Mouse (Mus musculus) MEL (cell line): ENCODE data around the gene Elmod3. TPM values are rescaled to one million over a fixed set of nuclear protein-coding genes. Genes with fewer than 3 reads are reported as not detected.

ENCODE experiments used
- DNase-seq: peaks from one replicate; pipeline ENCODE4 v3.0.0; 2011; ENCODE audit warnings: low read depth, low spot score
- H3K27ac ChIP-seq: 2 replicates; pipeline ENCODE4 v1.5.1; 2012; ENCODE audit warnings: low read depth, mild to moderate bottlenecking, control low read depth, low read length, moderate library complexity; ENCODE audit not compliant: control insufficient read depth
- H3K27me3 ChIP-seq, 2 experiments: fragments of 150-350 bp in 1 of 2; sonication (generic) in 1 of 2; 2 replicates each; pipeline ENCODE4 v1.6.1; 2012; ENCODE audit warnings: low read length in 2 of 2, mild to moderate bottlenecking in 2 of 2, improper control_type of control experiment in 1 of 2, moderate library complexity in 1 of 2; ENCODE audit not compliant: insufficient read depth in 2 of 2, control insufficient read depth in 1 of 2
- H3K36me3 ChIP-seq, 2 experiments: 2 replicates each; pipeline ENCODE4 v1.6.1; 2012 to 2014; ENCODE audit warnings: low read length in 2 of 2, improper control_type of control experiment in 1 of 2, inconsistent platforms in 1 of 2, mild to moderate bottlenecking in 1 of 2; ENCODE audit not compliant: insufficient read depth in 2 of 2, control insufficient read depth in 1 of 2
- H3K4me1 ChIP-seq, 2 experiments: fragments of 150-350 bp in 1 of 2; sonication (generic) in 1 of 2; 2 replicates each; pipeline ENCODE4 v1.6.1; 2012; ENCODE audit warnings: low read length in 2 of 2, improper control_type of control experiment in 1 of 2, mild to moderate bottlenecking in 1 of 2; ENCODE audit not compliant: insufficient read depth in 2 of 2, control insufficient read depth in 1 of 2
- H3K4me3 ChIP-seq, 2 experiments: fragments of 150-350 bp in 1 of 2; sonication (generic) in 1 of 2; 2 replicates each; pipeline ENCODE4 v1.5.1; 2012; ENCODE audit warnings: low read depth in 2 of 2, low read length in 2 of 2, mild to moderate bottlenecking in 2 of 2, moderate library complexity in 2 of 2, control low read depth in 1 of 2, improper control_type of control experiment in 1 of 2; ENCODE audit not compliant: control insufficient read depth in 1 of 2, insufficient read depth in 1 of 2
- H3K79me2 ChIP-seq: 2 replicates; pipeline ENCODE4 v1.6.1; 2012; ENCODE audit warnings: mild to moderate bottlenecking, low read length, moderate library complexity; ENCODE audit not compliant: control insufficient read depth, poor library complexity, insufficient read depth
- H3K9ac ChIP-seq: 2 replicates; pipeline ENCODE4 v1.6.1; 2012; ENCODE audit warnings: low read depth, mild to moderate bottlenecking, control low read depth, low read length, moderate library complexity; ENCODE audit not compliant: control insufficient read depth, poor library complexity, severe bottlenecking
- H3K9me3 ChIP-seq: fragments of 150-350 bp; sonication (generic); replicated peaks from 2 replicates; pipeline ENCODE4 v1.6.1; 2012; ENCODE audit warnings: mild to moderate bottlenecking, low read length, improper control_type of control experiment, moderate library complexity; ENCODE audit not compliant: insufficient read depth
- BHLHE40 ChIP-seq: IDR thresholded peaks from 2 replicates; pipeline ENCODE4 v1.6.1; 2012; ENCODE audit warnings: low read depth, mild to moderate bottlenecking, inconsistent platforms, low read length, improper control_type of control experiment, borderline replicate concordance
- CHD2 ChIP-seq: IDR thresholded peaks from 2 replicates; pipeline ENCODE4 v1.6.1; 2011; ENCODE audit warnings: low read length, improper control_type of control experiment
- E2F4 ChIP-seq: IDR thresholded peaks from 2 replicates; pipeline ENCODE4 v1.6.1; 2011; ENCODE audit warnings: low read depth, low read length, improper control_type of control experiment, borderline replicate concordance
- ELF1 ChIP-seq: IDR thresholded peaks from 2 replicates; pipeline ENCODE4 v1.6.1; 2014; ENCODE audit warnings: low read depth, mild to moderate bottlenecking, inconsistent platforms, low read length, improper control_type of control experiment, moderate library complexity
- EP300 ChIP-seq, 2 experiments: IDR thresholded peaks; 2 replicates each; pipeline ENCODE4 v1.6.1; 2011; ENCODE audit warnings: improper control_type of control experiment in 2 of 2, low read length in 2 of 2, low read depth in 1 of 2, mild to moderate bottlenecking in 1 of 2
- GABPA ChIP-seq: IDR thresholded peaks from 2 replicates; pipeline ENCODE4 v1.6.1; 2012; ENCODE audit warnings: low read depth, mild to moderate bottlenecking, inconsistent platforms, low read length, improper control_type of control experiment, moderate library complexity
- GATA1 ChIP-seq: IDR thresholded peaks from 2 replicates; pipeline ENCODE4 v1.6.1; 2011; ENCODE audit warnings: low read depth, low read length, improper control_type of control experiment
- HCFC1 ChIP-seq: IDR thresholded peaks from 2 replicates; pipeline ENCODE4 v1.6.1; 2012; ENCODE audit warnings: low read depth, mild to moderate bottlenecking, inconsistent platforms, low read length, improper control_type of control experiment, moderate library complexity
- KAT2A ChIP-seq: conservative IDR thresholded peaks from 2 replicates; pipeline ENCODE4 v1.6.1; 2012; ENCODE audit warnings: low read depth, low read length, improper control_type of control experiment, inconsistent platforms
- MAX ChIP-seq: IDR thresholded peaks from 2 replicates; pipeline ENCODE4 v1.6.1; 2011; ENCODE audit warnings: low read length, improper control_type of control experiment
- MAZ ChIP-seq: IDR thresholded peaks from 2 replicates; pipeline ENCODE4 v1.6.1; 2012; ENCODE audit warnings: low read depth, mild to moderate bottlenecking, inconsistent platforms, low read length, improper control_type of control experiment
- MEF2A ChIP-seq: IDR thresholded peaks from 2 replicates; pipeline ENCODE4 v1.6.1; 2014; ENCODE audit warnings: low read depth, mild to moderate bottlenecking, inconsistent platforms, low read length, improper control_type of control experiment; ENCODE audit not compliant: poor library complexity, insufficient replicate concordance, severe bottlenecking; ENCODE audit errors: extremely low read depth
- MXI1 ChIP-seq: IDR thresholded peaks from 2 replicates; pipeline ENCODE4 v1.6.1; 2011; ENCODE audit warnings: mild to moderate bottlenecking, low read depth, low read length, improper control_type of control experiment
- MYC ChIP-seq: IDR thresholded peaks from 2 replicates; pipeline ENCODE4 v1.6.1; 2011; ENCODE audit warnings: low read depth, mild to moderate bottlenecking, low read length, improper control_type of control experiment, moderate library complexity
- NELFE ChIP-seq: IDR thresholded peaks from 2 replicates; pipeline ENCODE4 v1.6.1; 2011; ENCODE audit warnings: low read depth, low read length, improper control_type of control experiment
- NRF1 ChIP-seq: IDR thresholded peaks from 2 replicates; pipeline ENCODE4 v1.6.1; 2014; ENCODE audit warnings: low read depth, mild to moderate bottlenecking, inconsistent platforms, low read length, improper control_type of control experiment, moderate library complexity; ENCODE audit not compliant: poor library complexity, insufficient read depth, severe bottlenecking
- POLR2A ChIP-seq, 2 experiments: IDR thresholded peaks; 2 replicates each; pipeline ENCODE4 v1.6.1; 2011 to 2012; ENCODE audit warnings: low read length in 2 of 2, mild to moderate bottlenecking in 2 of 2, control low read depth in 1 of 2, improper control_type of control experiment in 1 of 2, low read depth in 1 of 2, moderate library complexity in 1 of 2; ENCODE audit not compliant: control insufficient read depth in 1 of 2, insufficient read depth in 1 of 2, poor library complexity in 1 of 2
- POLR2AphosphoS2 ChIP-seq: IDR thresholded peaks from 2 replicates; pipeline ENCODE4 v1.6.1; 2011; ENCODE audit warnings: low read length, improper control_type of control experiment
- RCOR1 ChIP-seq: IDR thresholded peaks from 2 replicates; pipeline ENCODE4 v1.6.1; 2012; ENCODE audit warnings: low read depth, mild to moderate bottlenecking, inconsistent platforms, low read length, improper control_type of control experiment
- SIN3A ChIP-seq: IDR thresholded peaks from 2 replicates; pipeline ENCODE4 v1.6.1; 2012; ENCODE audit warnings: low read length, improper control_type of control experiment, inconsistent platforms
- TBP ChIP-seq: IDR thresholded peaks from 2 replicates; pipeline ENCODE4 v1.8.0; 2011; ENCODE audit warnings: low read depth, low read length, improper control_type of control experiment
- TCF12 ChIP-seq: IDR thresholded peaks from 2 replicates; pipeline ENCODE4 v1.6.1; 2014; ENCODE audit warnings: low read depth, mild to moderate bottlenecking, inconsistent platforms, low read length, improper control_type of control experiment, moderate library complexity
- UBTF ChIP-seq: IDR thresholded peaks from 2 replicates; pipeline ENCODE4 v1.6.1; 2012; ENCODE audit warnings: low read depth, mild to moderate bottlenecking, inconsistent platforms, low read length, improper control_type of control experiment, moderate library complexity, borderline replicate concordance; ENCODE audit not compliant: insufficient read depth
- ZKSCAN1 ChIP-seq: IDR thresholded peaks from 2 replicates; pipeline ENCODE4 v1.6.1; 2012; ENCODE audit warnings: low read depth, mild to moderate bottlenecking, inconsistent platforms, low read length, improper control_type of control experiment, moderate library complexity
- ZMIZ1 ChIP-seq: IDR thresholded peaks from 2 replicates; pipeline ENCODE4 v1.6.1; 2012; ENCODE audit warnings: low read depth, mild to moderate bottlenecking, inconsistent platforms, low read length, improper control_type of control experiment, moderate library complexity
- ZNF384 ChIP-seq: IDR thresholded peaks from 2 replicates; pipeline ENCODE4 v1.6.1; 2012; ENCODE audit warnings: low read depth, mild to moderate bottlenecking, inconsistent platforms, low read length, improper control_type of control experiment
- polyA plus RNA-seq, 2 experiments: library from polyadenylated mRNA; stranded (reverse) in 1 of 2; unstranded in 1 of 2; fragments of >175 nt in 1 of 2; fragments of >200 nt in 1 of 2; gene quantifications; 2 replicates each; pipeline versions ENCODE4 v1.2.1 to v1.2.4; 2012; ENCODE audit warnings: low replicate concordance in 2 of 2, low read depth in 1 of 2; ENCODE audit not compliant: insufficient read length in 2 of 2, insufficient read depth in 1 of 2, missing spikeins in 1 of 2
- total RNA-seq: library from RNA; depleted of rRNA; stranded (reverse); fragments of 300-350 nt; gene quantifications from 2 replicates; pipeline ENCODE4 v1.2.3, GENCODE M21; 2012

The Elmod3 gene
- total and polyA plus RNA-seq, 3 experiments, result 4.2 to 14.1 TPM; not detected in 1

- Histone ChIP-seq H3K79me2 (peaks cover 18% of the 10 kb centered on the region), H3K27me3 (no peaks in the 10 kb centered on the region), H3K4me1 (peaks cover 4 to 6% of the 10 kb centered on the region in 2 experiments; a peak in 3 of 4 replicates), H3K27ac (peak within 1 kb of the TSS; percentile 61), H3K36me3 (peaks cover 4 to 14% of the 10 kb centered on the region in 2 experiments), H3K9ac (peak within 1 kb of the TSS; percentile 84), H3K4me3 (peak within 1 kb of the TSS; percentile 72 to 87), H3K9me3 (no peaks in the 10 kb centered on the region)
- DNase-seq, result peak; percentile 96
- TF ChIP-seq E2F4, result no peak
- TF ChIP-seq GATA1, result no peak
- TF ChIP-seq HCFC1, result peak; percentile 95
- no peak; the same call in 1 of the 2 replicates for TF ChIP-seq ZNF384
- peak in 1 of 2 experiments; percentile 31; a peak in 1 of 4 replicates for TF ChIP-seq EP300 (IDR thresholded peaks at IDR 0.05; ENCODE audit: low read depth in 1 of 2, low read length in 2 of 2)
- no peak for TF ChIP-seq RCOR1
- TF ChIP-seq NELFE, result peak; percentile 92
- peak; percentile 70; the same call in 1 of the 2 replicates for TF ChIP-seq ZMIZ1
- 0 out of 2 replicates have a peak, but pooled peaks have one; percentile 41 for TF ChIP-seq GABPA
- TF ChIP-seq CHD2, result peak; percentile 56
- TF ChIP-seq MAX, result peak; percentile 72
- peak; percentile 73; the same call in 1 of the 2 replicates for TF ChIP-seq MAZ
- TF ChIP-seq POLR2AphosphoS2, result peak; percentile 71; the same call in 1 of the 2 replicates
- no peak for TF ChIP-seq MEF2A
- TF ChIP-seq BHLHE40, result peak; percentile 91
- peak; percentile 80 to 94 for TF ChIP-seq POLR2A (IDR thresholded peaks at IDR 0.05; ENCODE audit: control insufficient read depth in 1 of 2, insufficient read depth in 1 of 2, low read depth in 1 of 2, low read length in 2 of 2, poor library complexity in 1 of 2)
- TF ChIP-seq TBP, result peak; percentile 90
- peak; percentile 49; the same call in 1 of the 2 replicates for TF ChIP-seq MYC
- TF ChIP-seq TCF12, result peak; percentile 74
- TF ChIP-seq MXI1, result peak; percentile 86
- peak; percentile 95 for TF ChIP-seq ELF1
- TF ChIP-seq SIN3A, result peak; percentile 97
- peak; percentile 84 for TF ChIP-seq KAT2A
- TF ChIP-seq UBTF, result no peak
- 0 out of 2 replicates have a peak, but pooled peaks have one; percentile 17 for TF ChIP-seq NRF1
- no peak for TF ChIP-seq ZKSCAN1
Observed at GRCm38 (mm10) chr6:72616643-72617288, 18.6 kb upstream of the Elmod3 start, which contains the start of gene Tgoln1. Gene Tgoln1, minus strand, starts transcription at chr6:72617000.
